Mouse (Mus musculus): ENCODE measurements around the gene Smim14. TPM values are rescaled to one million over a fixed set of nuclear protein-coding genes. Genes with fewer than 3 reads are reported as not detected.

Gene Smim14
- polyA plus RNA-seq (2012; rRNA removed): 197 and 238 TPM in 2 replicates

DNA sequence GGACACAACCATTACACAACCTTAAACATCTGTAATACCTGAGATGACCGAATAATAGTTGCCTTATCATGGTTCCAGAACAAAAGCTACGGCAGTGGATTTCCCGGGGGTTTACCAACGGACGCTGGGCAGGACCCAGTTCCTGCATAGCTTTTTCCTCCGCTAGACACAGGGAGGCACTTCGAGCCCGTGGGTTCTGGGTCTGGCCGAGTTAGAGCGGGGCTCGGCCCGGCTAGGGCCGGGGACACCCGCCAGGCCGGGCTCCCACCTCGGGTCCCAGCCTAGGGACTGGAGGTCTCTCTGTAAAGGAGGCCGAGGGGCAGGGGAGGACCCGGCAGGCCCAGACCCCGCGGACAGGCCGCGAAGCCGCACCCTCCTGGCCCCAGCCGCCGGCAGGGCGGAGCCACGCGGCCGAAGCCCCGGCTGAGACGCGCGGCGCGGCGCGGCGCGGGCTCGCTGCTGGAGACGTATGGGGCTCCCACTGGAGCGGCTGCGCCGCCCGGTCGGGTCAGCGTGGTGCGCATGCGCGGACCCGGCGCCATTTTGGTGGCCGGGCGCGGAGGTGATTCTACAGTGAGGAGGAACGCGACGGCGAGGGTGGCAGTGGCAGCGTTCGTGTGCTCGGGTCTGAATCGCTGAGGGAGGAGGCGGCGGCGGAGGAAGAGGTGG, at the start of gene Smim14, which contains the start of gene Ube2k:
Gene Smim14 (minus strand): TSS at position 434 of the 669 bp plus-strand sequence.
Gene Ube2k (plus strand): TSS at position 483 of the 669 bp plus-strand sequence.

DNA sequence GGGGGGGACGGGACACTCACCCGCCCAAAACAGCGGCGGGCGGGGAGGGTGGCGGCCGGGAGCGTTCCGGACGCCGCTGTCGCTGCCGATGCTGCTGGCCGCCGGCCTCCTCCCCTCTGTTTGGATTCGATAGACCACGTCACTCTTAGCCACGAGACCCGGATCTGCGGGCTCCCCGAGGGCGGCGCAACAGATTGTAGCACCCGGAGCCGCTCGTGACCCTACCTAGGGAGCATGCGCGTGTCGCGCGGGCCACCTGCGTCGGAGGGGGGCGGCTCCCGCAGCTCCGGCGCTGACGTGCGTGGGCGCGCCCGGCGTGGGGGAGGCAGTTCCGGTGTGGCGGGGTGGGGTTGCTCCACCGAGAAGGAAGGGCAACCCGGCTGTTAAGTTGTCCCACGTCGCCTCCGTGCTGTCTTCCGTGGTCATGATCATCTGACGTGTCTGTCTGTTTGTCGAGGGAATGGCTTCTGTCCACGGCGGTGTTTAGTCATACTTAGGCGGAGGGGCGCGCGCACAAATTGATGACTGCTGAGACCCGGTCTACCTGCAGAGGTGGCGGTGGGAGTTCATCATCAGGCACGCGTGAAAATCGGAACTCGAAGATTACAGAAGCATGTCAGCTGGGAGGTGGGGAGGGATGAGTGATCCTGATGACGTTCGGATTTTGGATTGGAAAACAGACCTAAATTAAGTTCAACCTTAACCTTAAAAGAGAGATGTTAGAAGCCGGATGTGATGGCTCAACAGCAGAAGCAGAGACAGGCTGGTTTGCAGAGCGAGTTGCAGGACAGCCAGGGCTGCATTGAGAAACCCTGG, 44.1 kb downstream of the Smim14 start, which contains the start of gene Gm43552:
Gene Gm43552 (minus strand): TSS at position 118 of the 816 bp plus-strand sequence.

DNA sequence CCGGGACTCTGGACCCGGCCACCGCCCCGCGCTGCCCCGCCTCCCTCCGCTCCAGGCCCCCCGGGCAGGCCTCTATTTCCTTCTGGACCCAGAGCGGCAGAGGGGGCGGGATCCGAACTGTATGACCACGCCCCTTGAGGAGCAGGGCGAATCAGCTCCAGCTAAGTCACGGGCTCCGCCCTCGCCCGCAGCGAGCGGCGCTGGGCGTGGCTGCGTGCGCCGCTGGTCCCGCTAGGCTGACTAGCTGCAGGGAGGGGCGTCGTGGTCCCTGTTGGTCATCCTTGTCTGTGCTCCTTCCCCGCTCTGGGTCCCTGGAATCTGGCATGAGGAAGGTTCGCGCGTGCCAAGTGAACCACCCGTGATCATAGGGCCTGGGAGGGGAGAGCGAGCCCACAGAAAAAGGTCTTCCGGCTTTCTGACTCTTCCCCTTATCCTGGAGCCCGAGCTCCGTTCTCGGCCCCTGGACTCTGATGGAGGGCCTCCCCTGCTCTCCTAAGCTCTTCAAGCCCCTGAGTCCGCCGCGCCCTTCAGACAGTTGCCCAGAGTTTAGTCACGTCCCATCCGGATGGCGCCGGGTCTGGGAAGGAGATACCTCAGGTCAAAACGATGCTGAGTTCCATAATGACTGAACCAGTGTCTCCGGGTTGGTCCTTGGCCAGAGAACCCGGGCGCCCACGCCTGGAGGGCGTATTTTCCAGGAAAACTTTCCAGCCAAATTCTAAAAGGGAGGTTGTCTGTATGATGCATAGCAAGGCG, 101.0 kb downstream of the Smim14 start, which contains the start of gene Ugdh:
Gene Ugdh (minus strand): TSS at position 144 of the 756 bp plus-strand sequence.

Other genes starting within 250 kb of the Smim14 start
- 5.0 and 7.2 TPM in 2 replicates for gene Rfc1, start 201.5 kb downstream of the Smim14 start, polyA plus RNA-seq (2012; rRNA removed)
- gene Klb, start 188.9 kb downstream of the Smim14 start, polyA plus RNA-seq (2012; rRNA removed): 4.3 and 5.0 TPM in 2 replicates
- gene Rpl9, start 145.7 kb downstream of the Smim14 start, polyA plus RNA-seq (2012; rRNA removed): 161 and 188 TPM in 2 replicates
- gene Lias, start 145.7 kb downstream of the Smim14 start, polyA plus RNA-seq (2012; rRNA removed): 8.3 and 8.7 TPM in 2 replicates
- 52.6 and 60.8 TPM in 2 replicates for gene Ugdh, start 101.2 kb downstream of the Smim14 start, polyA plus RNA-seq (2012; rRNA removed)
- not detected in 2 replicates for gene Gm43552, start 44.4 kb downstream of the Smim14 start, polyA plus RNA-seq (2012; rRNA removed)
- gene Ube2k, start within 50 bp of the Smim14 start, polyA plus RNA-seq (2012; rRNA removed): 8.6 and 10.8 TPM in 2 replicates
- gene Pds5a, start 161.1 kb upstream of the Smim14 start, polyA plus RNA-seq (2012; rRNA removed): 5.9 and 9.3 TPM in 2 replicates
- gene N4bp2, start 226.3 kb upstream of the Smim14 start, polyA plus RNA-seq (2012; rRNA removed): 3.9 and 4.2 TPM in 2 replicates

All from colon, adult 2 months (tissue).